Mouse (Mus musculus) monocyte, adult 59 days (primary cell): Measurements from ENCODE around the gene Mettl21e. TPM values are rescaled to one million over a fixed set of nuclear protein-coding genes. Genes with fewer than 3 reads are reported as not detected.

Experiments
- total RNA-seq, 2 experiments: library from RNA; stranded (reverse); gene quantifications; one replicate each; pipeline ENCODE4 v1.2.4; 2023

Gene Mettl21e
- not detected for total RNA-seq

DNA sequence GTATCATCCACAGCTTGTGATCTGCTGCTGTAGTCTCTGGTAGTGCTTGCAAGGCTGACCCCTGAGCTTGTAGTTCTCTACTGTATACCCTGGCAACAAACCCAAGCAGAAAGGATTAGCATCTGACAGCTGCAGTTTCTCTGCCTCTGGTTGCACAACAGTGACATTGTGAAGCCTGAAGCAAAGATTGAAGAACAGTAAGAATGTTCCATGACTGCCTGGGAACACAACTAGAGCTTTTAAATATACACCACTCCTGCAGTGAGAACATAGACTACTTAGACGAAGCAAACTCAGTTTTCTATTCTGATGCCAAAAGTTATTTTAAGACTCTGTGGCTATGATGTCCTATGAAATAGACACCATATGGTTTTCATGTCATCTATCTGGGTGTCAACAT is at the start of gene Mettl21e:
Gene Mettl21e (minus strand): TSS at position 86 of the 400 bp plus-strand sequence.

Other genes with a start within 250 kb of the Mettl21e start
- not detected for gene Mettl21c, start 198.9 kb downstream of the Mettl21e start, total RNA-seq
- gene Gm8251, start 157.0 kb downstream of the Mettl21e start, total RNA-seq, result not detected
- 10 to 100 TPM; 12.9 to 15.3 TPM for gene Tex30, start 116.5 kb downstream of the Mettl21e start, total RNA-seq
- 1 to 10 TPM; 7.5 to 9.3 TPM for gene Kdelc1, start 100.2 kb downstream of the Mettl21e start, total RNA-seq
- gene Bivm, start 100.0 kb downstream of the Mettl21e start, total RNA-seq, result 10 to 100 TPM in 1 of 2 experiments, 1 to 10 TPM in 1; 9.0 to 10.4 TPM
- gene Ercc5, start 71.2 kb downstream of the Mettl21e start, total RNA-seq, result 10 to 100 TPM; 20.1 to 23.5 TPM